ENCODE assay signal across 16 mouse cellular contexts in the genomic region with DNA sequence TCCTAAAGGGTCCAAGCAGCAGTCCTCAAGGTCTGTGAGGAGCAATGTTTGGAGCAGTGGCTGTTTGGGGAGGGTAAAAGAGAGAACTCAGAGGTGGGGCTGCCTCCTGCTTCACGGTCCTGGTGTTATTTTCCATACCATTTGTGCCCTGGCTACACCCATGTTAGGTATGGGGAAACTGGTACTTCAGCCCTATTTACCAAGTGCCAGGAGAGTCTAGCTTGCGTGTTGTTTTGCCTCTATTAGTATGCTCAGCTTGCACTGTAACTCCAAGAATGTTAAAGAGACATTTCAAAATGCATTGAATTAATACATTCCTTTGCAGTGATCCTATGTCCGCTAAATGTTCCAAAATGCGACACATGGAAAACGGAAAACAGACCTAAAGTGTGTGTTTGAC. TPM values are rescaled to one million over a fixed set of nuclear protein-coding genes. Genes with fewer than 3 reads are reported as not detected.
"Had no signal": no experiment of that assay in that cellular context is flagged by ENCODE, and none has a peak within 500 bp of the region (broad histone marks: within the 10 kb centered on the region; RNA-seq: fewer than 3 reads in every experiment).

No protein-coding gene starts in this region.

- H3K27ac ChIP-seq: kidney, postnatal 0 days; limb, embryonic 15.5 days; liver, embryonic 13.5 days; midbrain, embryonic 13.5 days; neural tube, embryonic 15.5 days had no signal

- H3K36me3 ChIP-seq: limb, embryonic 15.5 days; liver, embryonic 13.5 days; midbrain, embryonic 13.5 days; neural tube, embryonic 15.5 days had no signal

- H3K9ac ChIP-seq: limb, embryonic 15.5 days; liver, embryonic 13.5 days; liver, postnatal 0 days; midbrain, embryonic 13.5 days; neural tube, embryonic 15.5 days had no signal

- H3K4me3 ChIP-seq: limb, embryonic 15.5 days; liver, embryonic 13.5 days; midbrain, embryonic 13.5 days; myocyte; neural tube, embryonic 15.5 days had no signal

- H3K27me3 ChIP-seq: limb, embryonic 15.5 days; liver, embryonic 13.5 days; midbrain, embryonic 13.5 days; neural tube, embryonic 15.5 days had no signal

- DNase-seq: kidney, adult 11 months; kidney, adult 9 months; kidney, postnatal 36 days; layer of hippocampus, adult 9-11 months; layer of hippocampus, postnatal 36 days; liver, embryonic 13.5 days; right cerebral cortex, postnatal 4 days; spleen, adult 18-20 months; thymus, postnatal 36 days had no signal

- H3K4me2 ChIP-seq: limb, embryonic 15.5 days; liver, embryonic 13.5 days; midbrain, embryonic 13.5 days; neural tube, embryonic 15.5 days had no signal

- H3K4me1 ChIP-seq: limb, embryonic 15.5 days; midbrain, embryonic 13.5 days; neural tube, embryonic 15.5 days had no signal

- ATAC-seq: midbrain, embryonic 13.5 days had no signal

- H3K9me3 ChIP-seq: limb, embryonic 15.5 days; liver, embryonic 13.5 days; midbrain, embryonic 13.5 days; neural tube, embryonic 15.5 days had no signal

RNA-seq across cellular contexts. Expression of gene Plb1, which starts 41.2 kb away (rescaled TPM):
- polyA plus RNA-seq: limb, embryonic 11.5 days; liver, embryonic 13.5 days; midbrain, embryonic 13.5 days; neural tube, embryonic 15.5 days had no signal
